Mouse (Mus musculus) thymus, adult 2 months (tissue): ENCODE measurements around the gene Aqp5.

Experiments used
- CTCF ChIP-seq: fragments of 200-500 bp; IDR thresholded peaks from 2 replicates; pipeline ENCODE4 v1.5.1; 2012; ENCODE audit warnings: mild to moderate bottlenecking, control low read depth, low read length, moderate library complexity, borderline replicate concordance; ENCODE audit not compliant: control insufficient read depth, poor library complexity, insufficient read depth; ENCODE audit errors: extremely low read depth
- POLR2A ChIP-seq: fragments of 200-500 bp; IDR thresholded peaks from 2 replicates; pipeline ENCODE4 v1.6.1; 2012; ENCODE audit warnings: mild to moderate bottlenecking, low read length, control low read depth, moderate library complexity; ENCODE audit not compliant: control insufficient read depth, poor library complexity, insufficient read depth; ENCODE audit errors: extremely low read depth

DNA sequence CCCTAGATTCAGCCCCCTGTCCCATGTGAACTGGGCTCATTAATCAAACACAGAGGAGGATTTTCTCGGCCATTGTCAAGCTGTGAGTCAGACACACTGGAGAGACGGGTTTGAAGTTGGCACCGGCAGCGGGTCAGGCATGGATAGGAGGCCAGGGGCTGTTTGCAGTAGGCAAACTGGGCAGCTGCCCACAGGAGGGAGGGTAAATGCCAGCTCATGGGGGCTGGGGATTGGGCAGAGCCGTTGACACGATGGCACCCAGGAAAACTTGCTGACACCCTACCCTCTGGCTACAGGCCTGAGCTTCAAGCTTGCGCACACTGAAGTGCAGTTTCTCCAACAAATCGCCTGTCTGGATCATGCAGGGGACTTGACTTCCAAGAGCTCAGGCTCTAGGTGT lies 1.6 kb downstream of the Aqp5 start:
- TF ChIP-seq POLR2A (no peak), CTCF (no peak)
